Mouse (Mus musculus) kidney, adult 2 months (tissue): ENCODE results near the gene Hmgn1. TPM values are rescaled to one million over a fixed set of nuclear protein-coding genes. Genes with fewer than 3 reads are reported as not detected.
"Not testable (repeated sequence)": the region's sequence is repeated elsewhere in the genome, so short reads cannot be mapped to it uniquely, and the experiment has no call there.

Experiments used
- DNase-seq: peaks from one replicate; pipeline ENCODE4 v3.0.0; 2021
- H3K27ac ChIP-seq: fragments of 200-500 bp; 2 replicates; pipeline ENCODE4 v1.5.1; 2012; ENCODE audit warnings: low read depth, low read length, control low read depth, inconsistent platforms; ENCODE audit not compliant: insufficient read depth
- H3K27me3 ChIP-seq: fragments of 200-500 bp; replicated peaks from 2 replicates; pipeline ENCODE4 v1.6.1; 2012; ENCODE audit warnings: mild to moderate bottlenecking, moderate library complexity, low read length, inconsistent platforms; ENCODE audit not compliant: control insufficient read depth, insufficient read depth
- H3K36me3 ChIP-seq: fragments of 200-500 bp; 2 replicates; pipeline ENCODE4 v1.6.1; 2012; ENCODE audit warnings: mild to moderate bottlenecking, moderate library complexity, low read length, inconsistent platforms; ENCODE audit not compliant: control insufficient read depth, insufficient read depth
- H3K4me1 ChIP-seq: fragments of 200-500 bp; 2 replicates; pipeline ENCODE4 v1.6.1; 2011; ENCODE audit warnings: low read length; ENCODE audit not compliant: control insufficient read depth, insufficient read depth
- H3K4me3 ChIP-seq: fragments of 200-500 bp; 2 replicates; pipeline ENCODE4 v1.5.1; 2011; ENCODE audit warnings: mild to moderate bottlenecking, low read depth, low read length, control low read depth; ENCODE audit not compliant: insufficient read depth
- CTCF ChIP-seq: fragments of 200-500 bp; conservative IDR thresholded peaks from 2 replicates; pipeline ENCODE4 v1.5.1; 2011; ENCODE audit warnings: low read depth, mild to moderate bottlenecking, control low read depth, low read length, moderate library complexity, mixed read lengths; ENCODE audit not compliant: insufficient read depth, insufficient read length
- POLR2A ChIP-seq: fragments of 200-500 bp; IDR thresholded peaks from one replicate; pipeline ENCODE4 v1.6.1; 2011; ENCODE audit warnings: low read depth, low read length, control low read depth
- WGBS: fragments of 180-500 bp; shearing (Covaris S2); methylation state at CpG from one replicate; pipeline ENCODE4 v1.1.7; 2018; 5-methylcytosine and 5-hydroxymethylcytosine counted together
- polyA plus RNA-seq: library from polyadenylated mRNA; depleted of rRNA; stranded (reverse); fragments of >200 nt; gene quantifications from 2 replicates; pipeline ENCODE4 v1.2.3, GENCODE M21; 2012

Hmgn1 gene
- polyA plus RNA-seq, 1 experiment: 36.4 TPM

GRCm38 (mm10) chr16:96150995-96151394, 23.5 kb upstream of the Hmgn1 start:
- DNase-seq: no peak
- TF ChIP-seq POLR2A: no peak
- no peak for TF ChIP-seq CTCF
- peaks cover under 1% of the 10 kb centered on the region; the same call in 1 of the 2 replicates for H3K4me1 ChIP-seq
- no peaks in the 10 kb centered on the region for H3K27me3 ChIP-seq
- H3K36me3 ChIP-seq: no peaks in the 10 kb centered on the region
- 69% methylated on average over 4 of the region's 4 CpGs for WGBS
- no peak overlapping the region for H3K4me3 ChIP-seq
- H3K27ac ChIP-seq: no peak overlapping the region

GRCm38 (mm10) chr16:96149311-96149710, 21.8 kb upstream of the Hmgn1 start:
- H3K36me3 ChIP-seq: no peaks in the 10 kb centered on the region
- WGBS: 53% methylated on average over 9 of the region's 9 CpGs
- no peak overlapping the region for H3K27ac ChIP-seq
- peaks cover 3% of the 10 kb centered on the region; the same call in 1 of the 2 replicates for H3K4me1 ChIP-seq
- no peak for DNase-seq
- TF ChIP-seq CTCF (no peak), POLR2A (no peak)
- no peak overlapping the region for H3K4me3 ChIP-seq
- H3K27me3 ChIP-seq: no peaks in the 10 kb centered on the region

GRCm38 (mm10) chr16:96148834-96149233, 21.3 kb upstream of the Hmgn1 start:
- TF ChIP-seq POLR2A: no peak
- H3K27me3 ChIP-seq: no peaks in the 10 kb centered on the region
- no peaks in the 10 kb centered on the region for H3K36me3 ChIP-seq
- 42% methylated on average over 6 of the region's 6 CpGs for WGBS
- no peak overlapping the region for H3K27ac ChIP-seq
- peaks cover 3% of the 10 kb centered on the region; the same call in 1 of the 2 replicates for H3K4me1 ChIP-seq
- H3K4me3 ChIP-seq: no peak overlapping the region
- DNase-seq: no peak

GRCm38 (mm10) chr16:96145814-96146213, 18.3 kb upstream of the Hmgn1 start:
- no peak for TF ChIP-seq POLR2A
- no peak for TF ChIP-seq CTCF
- Histone ChIP-seq H3K36me3 (no peaks in the 10 kb centered on the region), H3K27me3 (no peaks in the 10 kb centered on the region), H3K4me1 (peaks cover 3% of the 10 kb centered on the region; the same call in 1 of the 2 replicates), H3K4me3 (peak overlapping the region; percentile 76), H3K27ac (no peak overlapping the region)
- WGBS: 0% methylated on average over 5 of the region's 5 CpGs
- DNase-seq: no peak

GRCm38 (mm10) chr16:96145110-96145800, 17.7 kb upstream of the Hmgn1 start, which contains the start of gene Wrb:
Gene Wrb, plus strand, starts transcription at chr16:96145407.
- Histone ChIP-seq H3K4me3 (peak within 1 kb of the TSS; percentile 76), H3K4me1 (peaks cover 3% of the 10 kb centered on the region; the same call in 1 of the 2 replicates), H3K27ac (no peak within 1 kb of the TSS), H3K36me3 (no peaks in the 10 kb centered on the region), H3K27me3 (no peaks in the 10 kb centered on the region)
- WGBS: under 1% methylated on average over 68 of the region's 68 CpGs
- TF ChIP-seq CTCF (peak; percentile 99; the same call in 1 of the 2 replicates), POLR2A (no peak)
- peak; percentile 100 for DNase-seq

GRCm38 (mm10) chr16:96144748-96145109, 17.2 kb upstream of the Hmgn1 start:
- WGBS: 23% methylated on average over 6 of the region's 6 CpGs
- H3K36me3 ChIP-seq, H3K27ac ChIP-seq, H3K4me3 ChIP-seq, H3K27me3 ChIP-seq, H3K4me1 ChIP-seq, DNase-seq: not testable (repeated sequence)

GRCm38 (mm10) chr16:96128466-96128865, 937 bp upstream of the Hmgn1 start:
- H3K4me3 ChIP-seq: peak overlapping the region; percentile 85
- DNase-seq: no peak
- WGBS: 5% methylated on average over 9 of the region's 9 CpGs
- no peaks in the 10 kb centered on the region; the same call in 1 of the 2 replicates for H3K36me3 ChIP-seq
- no peak for TF ChIP-seq POLR2A
- no peak for TF ChIP-seq CTCF
- H3K4me1 ChIP-seq: peaks cover 7% of the 10 kb centered on the region; the same call in 1 of the 2 replicates
- no peaks in the 10 kb centered on the region for H3K27me3 ChIP-seq
- peak overlapping the region; percentile 89 for H3K27ac ChIP-seq
